Mouse (Mus musculus) urinary bladder, postnatal 25 days (tissue): ENCODE measurements around the gene Tprg.

ENCODE experiments used
- DNase-seq: peaks from one replicate; pipeline ENCODE4 v3.0.0; 2022; ENCODE audit warnings: low spot score

Tprg gene

DNA sequence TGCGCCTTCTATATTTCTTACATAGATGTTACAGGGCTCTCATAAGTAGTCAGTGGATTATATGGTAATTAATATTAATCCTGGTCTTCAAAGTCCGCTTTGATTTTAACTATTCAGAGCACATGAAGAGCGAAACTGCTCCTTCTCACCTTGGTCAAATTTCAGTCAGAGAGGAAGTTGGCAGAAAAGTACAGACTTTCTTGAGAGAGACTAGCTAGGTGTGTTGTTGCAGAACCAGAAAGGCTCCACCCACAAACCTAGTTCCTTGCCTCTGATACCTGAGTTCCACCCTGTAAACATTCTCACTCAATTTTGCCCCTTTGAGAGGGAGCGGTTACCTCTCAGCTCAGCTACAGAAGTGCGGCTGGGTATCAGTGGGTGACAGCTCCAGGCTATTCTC lies at the start of gene Tprg:
Gene Tprg, plus strand, starts transcription at position 301 of the 400 bp plus-strand sequence.
- no peak for DNase-seq

DNA sequence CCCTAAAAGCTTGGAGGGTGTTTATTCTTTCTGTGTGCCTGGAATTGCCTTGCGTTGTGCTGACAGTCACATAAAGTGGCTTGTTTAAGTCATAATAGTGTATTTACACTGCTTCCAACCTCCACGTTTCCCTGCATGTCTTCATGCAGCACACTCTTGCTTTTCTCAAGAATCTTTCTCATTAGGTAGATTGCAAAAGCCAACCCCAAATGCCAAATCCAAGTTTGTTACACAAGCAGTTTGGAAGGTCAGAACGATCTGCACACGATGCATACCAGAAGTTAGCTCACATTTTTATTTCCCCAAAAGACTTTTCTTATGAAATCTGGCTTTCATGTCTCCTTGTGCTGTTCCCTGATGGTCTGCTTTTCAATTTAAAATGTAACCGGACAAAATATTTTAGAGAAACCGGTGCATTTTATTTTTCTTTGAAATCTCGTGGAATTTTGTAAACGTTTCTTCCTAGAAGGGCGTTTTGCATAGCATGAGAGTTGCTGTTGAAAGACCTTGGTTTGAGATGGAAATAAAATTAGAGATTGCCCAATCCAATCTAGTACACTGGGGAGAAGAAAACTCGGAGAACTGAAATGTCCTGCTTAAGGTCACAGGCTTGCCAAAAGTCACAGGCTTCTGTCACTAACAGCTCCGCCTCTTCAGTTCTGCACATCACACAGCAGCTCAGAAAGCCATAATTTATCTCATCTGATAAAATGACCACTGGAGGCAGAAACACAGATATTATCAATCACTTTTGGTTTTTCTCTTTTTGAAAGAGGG lies 48.2 kb upstream of the Tprg start:
- no peak for DNase-seq

DNA sequence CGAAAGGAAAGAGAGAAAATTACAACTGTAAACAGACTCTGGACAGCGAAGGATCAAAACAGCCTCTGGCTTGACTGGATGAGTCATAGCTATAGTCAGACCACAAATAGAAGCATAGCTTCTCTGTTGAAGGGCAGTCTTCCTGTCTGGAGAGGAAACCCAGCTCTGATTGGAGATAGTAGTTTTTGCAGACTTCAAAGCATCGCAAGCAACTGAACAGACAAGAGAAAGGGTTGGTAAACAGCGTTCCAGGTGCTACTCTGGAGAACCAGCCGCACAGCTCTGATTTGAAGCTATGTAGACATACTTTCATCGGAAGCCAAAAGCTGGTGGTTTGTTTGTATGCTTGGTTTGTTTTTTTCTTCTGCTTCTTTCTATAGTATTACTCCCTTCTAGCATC lies 37.7 kb upstream of the Tprg start:
- no peak for DNase-seq

DNA sequence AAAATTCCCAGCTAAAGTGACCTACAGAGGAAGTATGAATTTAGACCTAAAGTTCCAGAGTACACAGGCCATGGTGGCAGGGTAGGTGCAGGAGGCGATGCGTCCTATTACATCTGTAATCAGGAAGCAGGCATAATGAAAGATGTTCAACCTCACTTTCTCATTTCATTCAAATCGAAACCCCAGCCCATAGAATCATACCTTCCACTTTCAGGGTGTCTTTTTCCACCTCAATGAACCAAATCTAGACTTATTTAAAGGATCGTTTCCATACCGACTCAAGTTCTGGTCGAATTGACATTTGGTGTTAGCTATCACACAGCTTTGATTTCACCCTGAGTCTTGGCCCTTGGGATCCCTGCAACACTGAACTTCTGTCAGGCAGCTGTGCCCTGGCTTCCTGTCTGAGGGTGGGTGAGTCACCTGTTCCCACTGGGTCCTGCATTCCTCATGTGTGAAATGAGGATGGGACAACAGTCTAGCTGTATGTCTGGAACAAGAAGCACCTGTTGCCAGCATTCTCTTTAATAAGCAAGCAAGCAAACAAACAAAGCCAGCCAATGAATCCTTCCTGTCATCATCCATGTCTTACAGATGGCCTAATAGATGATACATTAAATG lies 36.4 kb upstream of the Tprg start:
- no peak for DNase-seq

DNA sequence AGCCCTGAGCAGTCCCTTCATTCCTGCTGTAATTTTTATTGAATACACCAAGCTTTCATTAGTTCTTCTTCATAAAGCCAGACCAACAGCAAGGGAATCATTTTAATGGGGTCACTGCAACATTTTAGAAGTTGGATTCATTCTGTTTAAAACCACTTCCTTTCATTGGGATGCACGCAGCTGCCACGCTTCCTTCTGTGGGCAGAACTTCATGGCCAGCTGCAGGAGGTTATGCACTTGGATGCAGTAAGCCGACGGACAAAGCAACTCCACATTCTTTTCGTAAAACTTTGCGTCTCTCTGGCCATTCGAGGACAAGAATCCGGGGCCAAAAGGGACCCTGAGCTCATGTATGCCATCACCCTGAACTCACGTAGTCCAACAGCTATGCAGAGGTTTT lies 35.5 kb upstream of the Tprg start:
- no peak for DNase-seq

DNA sequence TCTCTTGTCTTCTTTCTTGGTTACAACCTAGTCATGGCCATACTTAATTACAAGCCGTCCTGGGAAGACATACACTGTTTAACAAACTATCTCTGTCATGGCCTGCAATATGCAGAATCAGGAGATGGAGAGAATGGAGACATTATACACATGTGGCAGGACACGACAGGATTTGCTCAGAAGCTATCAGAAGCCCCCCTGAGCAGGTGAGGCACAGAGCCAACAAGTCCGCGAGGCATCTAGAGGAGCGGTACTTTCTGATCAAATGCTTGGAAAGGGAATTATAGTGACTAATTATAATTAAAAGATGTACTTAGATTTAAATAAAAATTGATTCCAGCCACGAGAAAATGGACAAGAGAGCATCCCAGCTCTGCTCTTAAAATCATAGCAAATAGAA lies 32.0 kb upstream of the Tprg start:
- DNase-seq: no peak

DNA sequence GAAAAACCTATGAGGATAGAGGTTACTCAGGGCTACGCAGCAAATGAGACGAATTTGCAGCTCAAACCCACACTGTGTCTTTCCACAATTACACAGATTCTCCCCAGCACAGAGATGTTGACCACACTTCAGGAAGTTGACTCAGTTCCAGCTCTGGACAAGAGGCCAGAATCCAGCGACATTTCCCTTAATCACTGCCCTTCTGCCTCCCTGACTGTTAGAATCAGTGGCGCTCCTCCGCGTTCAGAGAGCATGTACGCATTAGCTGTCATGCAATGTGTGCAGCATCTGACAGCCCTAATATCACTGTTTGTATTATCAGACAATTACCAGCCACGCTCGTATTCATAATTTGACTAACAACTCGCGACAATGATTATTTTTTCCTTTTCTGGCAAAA lies 31.4 kb upstream of the Tprg start:
- DNase-seq: no peak

DNA sequence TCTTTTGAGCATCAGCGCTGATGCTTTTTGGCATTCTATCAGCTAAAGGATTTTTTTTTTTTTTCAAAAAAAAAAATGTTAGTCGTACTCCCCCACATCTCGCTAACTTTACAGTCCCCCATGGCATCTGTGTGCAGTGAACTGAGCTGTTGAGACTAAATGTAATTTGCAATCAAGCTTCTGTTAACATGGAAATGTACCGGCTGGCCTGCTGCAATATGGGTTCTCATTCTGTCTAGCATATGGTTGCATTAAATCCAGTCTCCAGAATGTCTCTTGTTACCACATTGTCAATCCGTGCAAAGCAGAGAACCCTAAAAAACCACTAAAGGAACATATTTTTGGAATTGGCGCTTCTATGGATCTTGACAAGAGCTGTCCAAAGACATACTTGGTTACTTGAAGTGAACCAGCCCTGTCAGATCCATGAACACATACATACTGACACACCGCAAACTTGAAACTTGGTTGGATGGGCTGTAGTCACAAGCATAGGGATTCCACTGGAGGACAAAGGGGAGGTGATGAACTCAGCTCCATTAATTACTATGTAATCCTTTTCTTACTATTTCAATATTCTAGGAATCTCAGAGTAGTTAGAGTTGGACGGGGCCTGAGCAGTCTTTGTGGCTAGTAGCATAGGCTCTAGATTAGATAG lies 30.9 kb upstream of the Tprg start:
- DNase-seq: no peak

DNA sequence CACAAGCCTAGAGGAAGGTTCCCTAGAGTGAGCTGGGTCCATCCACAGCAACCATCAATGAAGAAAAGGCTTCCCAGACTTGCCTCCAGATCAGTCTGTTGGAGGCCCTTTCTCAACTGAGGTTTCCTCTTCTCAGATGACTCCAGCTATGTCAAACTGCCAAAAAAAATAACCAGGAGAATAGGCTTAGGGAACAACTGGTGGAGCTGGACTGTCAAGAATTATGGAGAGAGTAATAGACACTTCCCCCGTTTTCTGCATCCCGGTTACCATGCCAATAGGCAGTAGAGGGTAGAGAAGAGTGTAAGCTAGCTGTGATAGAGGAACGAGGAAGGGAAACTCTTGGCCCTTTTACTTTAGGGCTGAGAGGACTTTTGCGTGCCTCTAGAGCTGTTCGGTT lies 24.3 kb upstream of the Tprg start:
- DNase-seq: no peak

DNA sequence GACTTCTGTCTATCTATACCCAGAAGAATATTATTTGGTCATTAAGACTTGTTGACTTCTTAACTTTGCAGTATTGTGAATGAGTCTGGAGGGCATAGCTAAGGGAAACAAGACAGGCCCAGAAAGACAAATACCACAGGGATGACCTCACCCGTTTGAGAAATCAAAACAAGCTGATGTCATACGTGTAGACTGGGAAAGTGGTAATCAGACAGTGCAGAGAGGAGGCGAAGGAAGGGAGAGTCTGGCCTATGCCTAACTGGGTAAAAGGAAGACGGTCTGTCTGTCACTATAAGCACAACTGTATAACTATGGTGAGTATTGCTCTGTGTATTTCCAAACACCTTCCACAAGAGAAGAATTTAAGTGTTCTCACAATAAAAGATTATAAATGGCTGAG lies 23.7 kb upstream of the Tprg start:
- DNase-seq: no peak

DNA sequence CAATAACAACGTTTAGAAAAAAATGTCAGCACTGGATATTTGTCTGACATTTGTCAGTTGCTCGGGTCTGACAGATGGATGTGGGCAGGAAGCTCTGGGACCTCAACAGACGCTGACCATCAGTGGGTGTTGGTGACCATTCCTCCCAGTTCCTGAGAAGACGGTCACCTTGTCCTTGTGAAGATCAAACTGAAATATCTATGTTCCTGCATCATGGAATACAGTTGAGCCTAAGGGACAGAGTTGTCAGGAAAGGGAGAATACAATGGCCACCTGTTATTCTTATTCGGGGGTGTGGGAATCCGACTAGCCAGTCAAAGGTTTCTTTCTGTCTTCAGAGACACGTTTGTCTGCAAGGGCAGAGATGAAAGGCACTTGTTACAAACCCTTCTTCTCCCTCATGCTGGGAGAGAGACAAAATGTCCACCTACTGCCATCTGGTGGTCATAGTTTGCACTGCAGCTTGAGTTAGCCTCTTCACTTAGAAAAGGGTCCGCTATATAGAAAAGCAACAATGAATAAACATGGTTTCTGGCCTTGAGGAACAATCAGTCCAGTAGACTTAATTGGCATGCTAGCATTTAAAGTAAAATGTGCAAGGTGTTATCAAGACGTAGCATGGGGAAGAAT lies 23.0 kb upstream of the Tprg start:
- DNase-seq: peak; percentile 79

DNA sequence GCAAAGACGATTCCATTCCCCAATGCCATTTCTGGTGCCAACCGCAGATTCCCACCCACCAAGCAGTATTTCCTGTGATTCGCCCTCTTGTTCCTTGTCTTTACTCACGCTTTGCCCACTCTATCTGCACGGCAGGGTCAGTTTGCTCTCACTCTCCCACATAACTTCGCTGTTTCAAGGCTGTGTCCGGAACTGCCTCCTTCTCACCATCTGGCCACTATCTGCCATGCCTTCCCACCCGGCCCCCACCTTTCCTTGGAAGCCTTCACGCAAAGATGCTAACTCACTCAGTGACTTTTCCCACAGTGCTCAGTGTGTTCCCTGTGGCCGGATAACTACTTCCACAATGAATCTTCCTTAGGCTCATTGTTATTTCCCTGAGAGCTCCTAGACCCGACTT lies 21.4 kb upstream of the Tprg start:
- no peak for DNase-seq

DNA sequence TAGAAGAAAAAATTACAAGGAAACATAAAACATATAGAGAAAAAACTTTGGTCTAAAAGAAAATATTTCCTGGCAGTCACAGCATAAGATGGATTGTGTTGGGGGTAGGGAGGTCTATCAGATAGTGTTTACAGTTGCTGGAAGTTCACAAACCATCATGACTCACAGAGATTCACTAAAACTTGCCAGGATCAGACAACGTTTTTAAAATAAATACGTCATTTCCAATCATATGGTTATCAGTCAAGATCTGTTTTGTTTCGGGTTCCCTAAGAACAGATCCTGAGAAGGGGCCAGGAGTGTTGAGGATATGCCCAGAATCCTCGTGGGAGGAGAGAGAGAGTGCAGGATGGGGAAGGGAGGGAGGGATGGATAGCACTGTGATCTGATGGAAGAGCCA lies 18.3 kb upstream of the Tprg start:
- DNase-seq: no peak

DNA sequence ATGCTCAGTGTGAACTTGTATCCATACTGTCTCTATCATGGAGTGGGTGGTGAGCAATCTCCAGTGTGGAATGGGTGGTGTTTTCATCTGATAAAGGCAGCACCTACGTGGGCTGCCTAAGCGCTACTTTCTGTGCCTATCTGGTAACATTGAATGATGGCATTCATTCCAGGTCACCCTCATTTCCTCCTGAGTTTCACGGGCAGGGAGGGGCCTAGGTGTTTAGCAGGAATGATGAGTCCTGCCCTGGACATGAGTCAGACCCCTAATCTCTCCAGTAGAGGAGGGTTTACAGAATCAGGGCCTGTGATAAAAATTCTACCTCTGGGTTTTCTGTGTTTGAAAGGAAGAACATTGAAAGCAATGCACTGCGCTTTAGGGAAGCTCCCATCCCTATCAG lies 4.1 kb upstream of the Tprg start:
- no peak for DNase-seq

DNA sequence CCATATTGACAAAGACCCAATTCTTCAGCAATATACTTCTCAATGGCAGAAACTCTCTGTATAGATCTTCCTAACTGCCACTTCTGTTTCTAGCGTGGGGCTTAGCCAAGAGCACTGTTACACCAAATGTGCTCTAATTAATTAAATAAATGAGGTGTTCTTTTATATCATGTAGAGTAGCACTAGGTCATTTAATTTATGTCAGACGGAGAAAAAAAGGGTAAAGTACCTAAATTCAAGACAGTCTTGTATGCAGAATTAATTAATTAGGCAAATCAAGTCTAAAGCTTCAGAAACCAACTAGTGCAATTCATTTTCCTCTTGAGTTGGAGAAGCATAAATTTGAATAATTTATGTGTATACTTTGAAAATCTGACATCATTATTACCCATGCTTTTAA lies 7.1 kb downstream of the Tprg start:
- DNase-seq: no peak

DNA sequence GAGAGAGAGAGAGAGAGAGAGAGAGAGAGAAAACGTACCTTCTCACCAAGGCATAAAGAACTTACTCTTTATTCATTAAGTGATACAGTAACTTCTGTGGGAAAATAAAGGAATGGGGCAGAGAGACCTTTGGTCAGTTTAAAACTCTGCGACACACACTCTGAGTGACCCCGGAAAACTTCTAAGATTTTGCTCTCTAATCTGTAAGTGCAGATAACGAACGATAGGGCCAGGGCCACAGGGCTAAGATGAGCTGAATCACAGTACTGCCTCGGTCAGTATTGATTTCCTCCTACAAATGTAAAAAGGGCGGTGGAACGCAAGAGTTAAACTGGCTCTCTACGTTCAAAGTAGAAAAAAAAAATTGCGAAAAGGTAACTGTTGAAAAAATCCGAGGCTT lies 8.9 kb downstream of the Tprg start:
- DNase-seq: no peak

DNA sequence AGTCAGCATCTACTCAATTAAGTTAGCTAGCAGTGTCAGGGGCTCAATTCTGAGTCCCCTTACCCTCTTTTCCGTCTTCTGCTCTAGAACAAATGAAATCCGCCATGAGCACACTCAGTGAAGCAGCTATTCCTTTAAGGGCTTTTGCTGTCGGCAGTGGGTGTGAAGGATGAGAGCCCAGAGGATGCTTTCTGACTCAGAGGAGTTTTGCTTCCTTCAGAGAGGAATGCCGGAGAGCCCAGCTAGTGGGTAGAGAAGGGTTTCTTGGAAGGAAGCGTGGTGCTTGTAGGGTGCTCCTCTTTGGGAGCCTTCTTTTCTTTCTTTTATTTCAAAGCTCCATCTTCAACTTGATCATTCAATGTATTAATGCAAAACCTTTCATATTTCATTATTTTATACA lies 10.1 kb downstream of the Tprg start:
- no peak for DNase-seq

DNA sequence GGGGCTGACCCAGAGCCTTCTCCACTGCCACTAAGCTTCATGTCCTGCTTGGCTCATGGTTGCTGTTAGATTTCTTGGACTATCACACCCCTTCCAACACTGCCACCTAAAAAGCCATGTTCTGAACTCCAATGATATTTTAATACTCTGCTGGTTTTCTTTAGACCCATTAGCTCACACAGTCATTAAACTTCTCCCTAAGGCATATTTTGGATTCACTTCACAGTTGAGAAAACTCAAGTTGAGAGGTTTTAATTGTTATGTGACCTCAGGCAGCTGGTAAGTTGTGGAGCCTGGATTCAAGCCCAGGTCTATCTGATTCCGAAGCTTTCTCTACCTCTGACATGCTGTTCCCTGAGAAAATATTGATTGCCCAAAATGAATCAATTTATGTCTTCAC lies 11.6 kb downstream of the Tprg start:
- no peak for DNase-seq

DNA sequence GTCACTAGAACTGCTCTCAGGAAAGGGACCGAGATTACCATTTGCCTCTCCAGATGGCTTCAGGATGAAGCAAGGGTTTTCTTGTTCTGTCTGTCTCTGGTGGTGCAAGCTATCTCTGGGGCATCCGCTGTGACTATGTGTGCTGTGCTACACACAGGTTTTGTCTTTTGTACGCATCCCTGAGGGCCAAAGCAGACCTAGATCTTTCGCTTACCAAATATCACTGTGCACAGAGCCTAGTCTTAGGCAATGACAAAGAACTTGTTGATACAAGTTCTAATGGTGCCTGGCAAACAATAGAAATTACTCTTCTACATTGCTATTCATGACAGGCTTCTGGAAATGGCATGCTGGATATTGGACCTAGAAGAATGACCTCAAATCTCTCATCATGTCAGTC lies 16.0 kb downstream of the Tprg start:
- no peak for DNase-seq

DNA sequence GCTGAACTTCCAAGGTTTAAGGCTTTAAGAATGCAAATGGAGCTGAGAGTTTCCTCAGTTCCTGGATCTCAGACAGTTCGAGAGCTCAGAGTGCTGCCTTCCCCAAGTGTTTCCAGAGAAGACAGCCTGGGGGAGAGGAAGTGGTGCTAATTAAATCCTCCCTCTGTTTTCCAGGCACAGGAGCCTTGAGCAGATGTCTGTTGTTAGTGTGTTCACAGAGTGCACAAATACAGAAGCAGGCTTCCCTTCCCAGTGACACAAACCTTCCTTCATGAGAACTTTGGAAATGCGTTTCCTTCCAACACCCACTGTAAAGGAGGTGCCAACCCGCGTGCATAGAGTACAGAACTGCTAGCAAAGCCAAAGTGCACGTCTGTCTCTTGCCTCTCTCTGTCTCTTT lies 27.4 kb downstream of the Tprg start:
- DNase-seq: no peak

DNA sequence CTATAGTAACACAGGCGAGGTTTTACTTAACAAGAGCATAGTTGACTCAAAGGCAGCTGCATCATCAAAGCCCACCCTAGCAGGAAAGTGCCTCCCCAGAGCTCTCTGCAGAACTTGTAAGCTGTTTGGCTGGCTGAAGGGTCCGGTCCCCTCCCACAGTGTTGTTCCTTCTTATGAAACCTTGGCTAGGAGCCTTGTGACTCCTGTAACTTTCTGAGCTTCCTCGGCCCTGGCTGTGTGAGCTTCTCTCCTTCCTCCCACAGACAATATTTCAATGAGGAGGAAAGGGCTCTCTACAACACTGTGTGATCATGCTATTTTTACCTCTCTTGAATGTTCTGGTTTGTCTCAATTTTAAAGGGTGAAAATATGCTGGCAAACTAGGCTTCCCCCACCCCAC lies 28.5 kb downstream of the Tprg start:
- no peak for DNase-seq

DNA sequence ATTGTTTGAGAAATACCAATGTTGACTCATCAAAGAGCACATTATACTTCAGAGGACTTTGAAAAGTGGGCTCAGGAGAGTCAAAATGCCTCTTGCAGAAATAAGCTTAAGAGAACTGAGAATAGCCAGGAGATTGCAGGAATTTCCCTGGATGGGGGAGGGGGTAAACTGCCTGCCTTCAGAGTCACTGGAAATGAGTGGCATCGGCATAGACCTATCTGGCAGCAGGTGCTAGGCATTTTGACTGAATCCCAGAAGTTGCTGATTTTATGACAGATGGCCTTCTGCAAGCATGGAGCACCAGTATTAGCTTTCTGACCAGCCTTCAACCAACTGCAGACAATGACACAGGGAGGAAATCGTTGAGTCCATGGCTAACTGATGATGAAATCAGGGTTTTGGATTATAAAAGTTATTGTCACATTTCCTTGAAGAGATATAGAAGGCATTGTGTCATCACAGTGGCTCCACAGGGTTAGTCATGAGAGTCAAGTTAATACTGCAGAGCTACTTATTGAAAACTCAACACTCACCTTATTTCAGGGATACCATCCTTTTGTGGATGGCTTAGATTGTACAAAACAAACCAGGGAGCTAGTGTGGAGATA lies 39.1 kb downstream of the Tprg start:
- no peak for DNase-seq
